ENCODE assay signal across 8 mouse cellular contexts in the genomic region with DNA sequence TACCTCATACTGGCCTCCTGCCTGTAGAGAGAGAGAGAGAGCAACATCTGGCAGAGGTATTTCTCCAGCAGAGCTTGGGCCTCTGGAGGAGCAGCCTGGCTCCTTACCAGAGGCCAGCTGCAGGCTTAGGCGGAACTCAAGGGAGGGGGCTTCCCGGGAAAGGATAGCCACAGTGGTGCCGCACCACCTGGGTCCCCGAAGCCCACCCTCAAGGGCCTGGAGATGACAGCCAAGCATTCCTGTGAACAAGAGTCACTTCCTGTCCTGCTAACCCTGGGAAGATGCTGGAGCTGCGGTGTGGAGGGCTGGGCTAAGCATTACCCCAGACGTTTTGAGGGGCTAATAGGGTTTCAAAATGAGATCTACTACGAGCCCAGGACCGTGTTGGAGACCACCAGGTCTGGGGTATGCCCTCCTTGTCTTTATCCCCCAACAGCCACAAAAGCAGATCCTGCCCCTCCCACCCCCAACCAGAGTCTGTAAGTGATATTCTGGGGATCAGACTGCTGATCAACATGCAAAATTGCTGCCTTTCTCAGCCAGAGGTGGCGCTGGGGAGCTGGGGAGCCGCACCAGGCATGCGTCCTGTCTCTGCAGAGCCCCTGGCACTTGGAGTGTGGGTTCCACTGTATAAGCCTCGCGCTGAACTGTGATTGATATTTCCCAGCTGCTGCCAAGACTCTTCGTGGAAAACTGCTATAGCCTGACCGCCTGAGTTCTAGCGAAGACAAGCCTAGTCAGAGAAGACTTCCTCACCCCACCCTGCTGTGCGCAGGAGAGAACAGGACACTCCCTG. TPM values are rescaled to one million over a fixed set of nuclear protein-coding genes. Genes with fewer than 3 reads are reported as not detected.
DNase-seq lines count a peak whose midpoint lies in the region; ATAC-seq and TF ChIP-seq lines count a peak whose summit lies in the region.

No protein-coding gene starts in this region.

- 22% methylated on average over 17 of the region's 17 CpGs for WGBS in bone marrow, adult 2 months
- WGBS in forebrain, embryonic 11.5 days, result 15% methylated on average over 17 of the region's 17 CpGs
- 7% methylated on average over 17 of the region's 17 CpGs for WGBS in heart, embryonic 15.5 days
- 17% methylated on average over 17 of the region's 17 CpGs for WGBS in liver, embryonic 14.5 days (ENCODE audit: insufficient replicate concordance)
- 17% methylated on average over 17 of the region's 17 CpGs for WGBS in neural tube, embryonic 15.5 days

- no peak for TF ChIP-seq EP300 in liver, embryonic 14.5 days (IDR thresholded peaks at IDR 0.05; ENCODE audit: low read depth)

- H3K4me2 ChIP-seq in forebrain, embryonic 11.5 days (ENCODE audit: low read depth, low read length, severe bottlenecking), result 0 out of 2 replicates have a peak overlapping the region, but pooled peaks have one; percentile 16
- peak overlapping the region; percentile 51 for H3K4me2 ChIP-seq in heart, embryonic 15.5 days
- no peak overlapping the region for H3K4me2 ChIP-seq in liver, embryonic 14.5 days (ENCODE audit: low read depth)
- H3K4me2 ChIP-seq in neural tube, embryonic 15.5 days, result peak overlapping the region; percentile 45

- H3K9me3 ChIP-seq in forebrain, embryonic 11.5 days (ENCODE audit: control insufficient read depth, low read length), result no peaks in the 10 kb centered on the region
- H3K9me3 ChIP-seq in heart, embryonic 15.5 days (replicated peaks), result no peaks in the 10 kb centered on the region
- H3K9me3 ChIP-seq in liver, embryonic 14.5 days (ENCODE audit: control insufficient read depth, low read length), result no peaks in the 10 kb centered on the region
- H3K9me3 ChIP-seq in neural tube, embryonic 15.5 days (replicated peaks), result no peaks in the 10 kb centered on the region

- H3ac ChIP-seq in C2C12 (ENCODE audit: control insufficient read depth, insufficient read length, low read depth), result no peak overlapping the region

- H3K79me2 ChIP-seq in C2C12 (ENCODE audit: control insufficient read depth, insufficient read depth), result no peaks in the 10 kb centered on the region

- peak; percentile 69 for ATAC-seq in forebrain, embryonic 11.5 days (replicated peaks; ENCODE audit: low FRiP score)
- peak; percentile 77 for ATAC-seq in heart, embryonic 15.5 days (replicated peaks; ENCODE audit: insufficient number of reproducible peaks, insufficient read depth, low FRiP score, low read depth)
- ATAC-seq in liver, embryonic 14.5 days (ENCODE audit: insufficient read depth), result no peak
- peak; percentile 84 for ATAC-seq in neural tube, embryonic 15.5 days (ENCODE audit: low FRiP score)

- H3K9ac ChIP-seq in forebrain, embryonic 11.5 days (ENCODE audit: low read length), result no peak overlapping the region
- peak overlapping the region; percentile 32; the same call in 1 of the 2 replicates for H3K9ac ChIP-seq in heart, embryonic 15.5 days
- no peak overlapping the region for H3K9ac ChIP-seq in liver, embryonic 14.5 days (replicated peaks)
- peak overlapping the region; percentile 36 for H3K9ac ChIP-seq in neural tube, embryonic 15.5 days (replicated peaks)

- H3K79me3 ChIP-seq in C2C12 (ENCODE audit: low read depth), result no peaks in the 10 kb centered on the region

- no peak for TF ChIP-seq POLR2A in bone marrow, adult 2 months (IDR thresholded peaks at IDR 0.05; ENCODE audit: borderline replicate concordance, control insufficient read depth, low read depth, low read length)

- no peak overlapping the region; the same call in 1 of the 2 replicates for H3K27ac ChIP-seq in bone marrow, adult 2 months (ENCODE audit: control insufficient read depth, insufficient read depth, low read depth, low read length, poor library complexity)
- no peak overlapping the region for H3K27ac ChIP-seq in forebrain, embryonic 11.5 days (ENCODE audit: low read depth, low read length)
- H3K27ac ChIP-seq in heart, embryonic 15.5 days, result peak overlapping the region; percentile 83
- no peak overlapping the region for H3K27ac ChIP-seq in liver, embryonic 14.5 days
- H3K27ac ChIP-seq in neural tube, embryonic 15.5 days (replicated peaks), result peak overlapping the region; percentile 64

- DNase-seq in forebrain, embryonic 11.5 days (ENCODE audit: low spot score), result peak; percentile 84
- peak; percentile 89 for DNase-seq in kidney, postnatal 10 days
- DNase-seq in liver, embryonic 14.5 days (ENCODE audit: low read depth in 3 of 3, low spot score in 3 of 3), result no peak
- peak; percentile 62 to 77 for DNase-seq in urinary bladder, postnatal 36 days (ENCODE audit: low spot score in 2 of 2)

- no peaks in the 10 kb centered on the region for H3K4me1 ChIP-seq in bone marrow, adult 2 months (ENCODE audit: control insufficient read depth, insufficient read depth, low read length)
- no peaks in the 10 kb centered on the region; the same call in 1 of the 2 replicates for H3K4me1 ChIP-seq in forebrain, embryonic 11.5 days (replicated peaks; ENCODE audit: control insufficient read depth, insufficient read depth, low read length)
- H3K4me1 ChIP-seq in heart, embryonic 15.5 days (replicated peaks), result peaks cover 39% of the 10 kb centered on the region
- H3K4me1 ChIP-seq in liver, embryonic 14.5 days (replicated peaks; ENCODE audit: control insufficient read depth in 2 of 2, insufficient read depth in 2 of 2, low read length in 1 of 2), result no peaks in the 10 kb centered on the region
- H3K4me1 ChIP-seq in neural tube, embryonic 15.5 days, result peaks cover 30% of the 10 kb centered on the region

- TF ChIP-seq CTCF in C2C12 (IDR thresholded peaks at IDR 0.05; ENCODE audit: control insufficient read depth, insufficient read depth, insufficient read length), result peak; percentile 47
- TF ChIP-seq CTCF in bone marrow, adult 2 months (IDR thresholded peaks at IDR 0.05; ENCODE audit: control insufficient read depth, insufficient read depth, low read length), result peak; percentile 31; the same call in 1 of the 2 replicates
- peak; percentile 66 for TF ChIP-seq CTCF in liver, embryonic 14.5 days (IDR thresholded peaks at IDR 0.05; ENCODE audit: low read depth)

- no peaks in the 10 kb centered on the region for H3K36me3 ChIP-seq in C2C12 (ENCODE audit: control insufficient read depth, insufficient read depth)
- no peaks in the 10 kb centered on the region for H3K36me3 ChIP-seq in forebrain, embryonic 11.5 days (ENCODE audit: control insufficient read depth, insufficient read depth, low read length)
- H3K36me3 ChIP-seq in heart, embryonic 15.5 days, result no peaks in the 10 kb centered on the region
- no peaks in the 10 kb centered on the region for H3K36me3 ChIP-seq in liver, embryonic 14.5 days (replicated peaks; ENCODE audit: control insufficient read depth, insufficient read depth, low read depth)
- H3K36me3 ChIP-seq in neural tube, embryonic 15.5 days, result no peaks in the 10 kb centered on the region

- no peaks in the 10 kb centered on the region for H3K27me3 ChIP-seq in C2C12 (ENCODE audit: control insufficient read depth, insufficient read depth, insufficient read length)
- no peaks in the 10 kb centered on the region for H3K27me3 ChIP-seq in forebrain, embryonic 11.5 days (ENCODE audit: control insufficient read depth, insufficient read depth, low read length)
- no peaks in the 10 kb centered on the region for H3K27me3 ChIP-seq in heart, embryonic 15.5 days
- H3K27me3 ChIP-seq in liver, embryonic 14.5 days (ENCODE audit: control insufficient read depth, insufficient read depth, low read length), result no peaks in the 10 kb centered on the region
- H3K27me3 ChIP-seq in neural tube, embryonic 15.5 days (replicated peaks), result no peaks in the 10 kb centered on the region

- H3K4me3 ChIP-seq in C2C12 (ENCODE audit: insufficient read depth, poor library complexity, severe bottlenecking), result no peak overlapping the region
- no peak overlapping the region for H3K4me3 ChIP-seq in bone marrow, adult 2 months (replicated peaks; ENCODE audit: control insufficient read depth, low read depth, low read length)
- no peak overlapping the region for H3K4me3 ChIP-seq in forebrain, embryonic 11.5 days (ENCODE audit: low read depth, low read length)
- H3K4me3 ChIP-seq in heart, embryonic 15.5 days, result 0 out of 2 replicates have a peak overlapping the region, but pooled peaks have one; percentile 2
- H3K4me3 ChIP-seq in liver, embryonic 14.5 days (ENCODE audit: insufficient read depth in 1 of 2, low read depth in 2 of 2, low read length in 2 of 2), result no peak overlapping the region
- 0 out of 2 replicates have a peak overlapping the region, but pooled peaks have one; percentile 10 for H3K4me3 ChIP-seq in neural tube, embryonic 15.5 days (replicated peaks)

TF ChIP-seq in C2C12, 6 proteins besides CTCF, POLR2A, EP300 and RAD21:
- TF ChIP-seq MYOG (IDR thresholded peaks at IDR 0.05; ENCODE audit: control insufficient read depth, extremely low read depth, insufficient read length), result no peak
- TF ChIP-seq MAX (IDR thresholded peaks at IDR 0.05), result no peak
- TF ChIP-seq CEBPB (IDR thresholded peaks at IDR 0.05; ENCODE audit: low read depth), result no peak
- no peak for TF ChIP-seq FOSL1 (IDR thresholded peaks at IDR 0.05; ENCODE audit: insufficient read depth, low read length, poor library complexity, severe bottlenecking)
- no peak for TF ChIP-seq MYOD1 (IDR thresholded peaks at IDR 0.05; ENCODE audit: control insufficient read depth, insufficient read length, low read depth)
- TF ChIP-seq USF1 (IDR thresholded peaks at IDR 0.05; ENCODE audit: low read depth), result no peak

RNA-seq across cellular contexts. Expression of a gene that starts 7.1 kb away (rescaled TPM):
- 3.8 TPM for polyA plus RNA-seq in C2C12 (2012; fragmentation: generic; extraction: Trizol)
- polyA plus RNA-seq in bone marrow, adult 2 months (2011; ENCODE audit: insufficient read depth, insufficient read length, low replicate concordance, missing spikeins), result 13.4 and 14.9 TPM in 2 replicates
- 8.6 and 11.3 TPM in 2 replicates for polyA plus RNA-seq in forebrain, embryonic 11.5 days (2014; fragmentation: Nextera tagmentation; extraction: Ambion mirVana)
- 90.9 and 128 TPM in 2 replicates for polyA plus RNA-seq in heart, embryonic 15.5 days (2015; fragmentation: Nextera tagmentation; extraction: Ambion mirVana)
- 4.4 and 6.1 TPM in 2 replicates for polyA plus RNA-seq in liver, embryonic 14.5 days (2012; rRNA removed)
- polyA plus RNA-seq in liver, embryonic 14.5 days (2014; fragmentation: Nextera tagmentation; extraction: Ambion mirVana), result 4.8 TPM in 2 replicates
- polyA plus RNA-seq in neural tube, embryonic 15.5 days (2015; fragmentation: Nextera tagmentation; extraction: Ambion mirVana), result 34.3 and 67.0 TPM in 2 replicates

Comparison
In these comparisons a context has a peak if more than half of its experiments do, and no peak if none do; other contexts are left out.
1. H3K4me3 ChIP-seq: peak in heart, embryonic 15.5 days (single experiment) and neural tube, embryonic 15.5 days (single experiment); none in C2C12 (single experiment), bone marrow, adult 2 months (single experiment), forebrain, embryonic 11.5 days (single experiment) and liver, embryonic 14.5 days (0 of 2).
2. H3K27ac ChIP-seq: peak in heart, embryonic 15.5 days (single experiment) and neural tube, embryonic 15.5 days (single experiment); none in bone marrow, adult 2 months (single experiment), forebrain, embryonic 11.5 days (single experiment) and liver, embryonic 14.5 days (single experiment).
3. DNase-seq: peak in forebrain, embryonic 11.5 days (single experiment), kidney, postnatal 10 days (single experiment) and urinary bladder, postnatal 36 days (2 of 2); none in liver, embryonic 14.5 days (0 of 3).
4. H3K9ac ChIP-seq: peak in heart, embryonic 15.5 days (single experiment) and neural tube, embryonic 15.5 days (single experiment); none in forebrain, embryonic 11.5 days (single experiment) and liver, embryonic 14.5 days (single experiment).
5. Peak in every context shown above with its lines, with median percentiles within 50 percentile points of each other: CTCF ChIP-seq.